Mouse (Mus musculus) forebrain, postnatal 0 days (tissue): Measurements from ENCODE around the gene Slc39a11. TPM values are rescaled to one million over a fixed set of nuclear protein-coding genes. Genes with fewer than 3 reads are reported as not detected.

Experiments
- ATAC-seq: fragments of 200-750 bp; cut with Nextera tagmentation; 2 replicates; pipeline ENCODE4 v1.8.0; 2017; ENCODE audit warnings: mild to moderate bottlenecking, moderate library complexity
- DNase-seq: peaks from one replicate; pipeline ENCODE4 v3.0.0-alpha.2; 2015
- H3K27ac ChIP-seq: fragments of 300-500 bp; sonication (generic); 2 replicates; pipeline ENCODE4 v1.5.1; 2014; ENCODE audit warnings: low read depth, mild to moderate bottlenecking, antibody characterized with exemption, low read length, moderate library complexity, mixed read lengths
- H3K27me3 ChIP-seq: fragments of 300-500 bp; sonication (generic); 2 replicates; pipeline ENCODE4 v1.6.1; 2014; ENCODE audit warnings: mild to moderate bottlenecking, low read length, mixed read lengths; ENCODE audit not compliant: insufficient read depth
- H3K36me3 ChIP-seq: fragments of 300-500 bp; sonication (generic); 2 replicates; pipeline ENCODE4 v1.6.1; 2014; ENCODE audit warnings: mild to moderate bottlenecking, moderate library complexity; ENCODE audit not compliant: insufficient read depth
- H3K4me1 ChIP-seq: fragments of 300-500 bp; sonication (generic); 2 replicates; pipeline ENCODE4 v1.6.1; 2014; ENCODE audit warnings: antibody characterized with exemption; ENCODE audit not compliant: insufficient read depth
- H3K4me2 ChIP-seq: fragments of 300-500 bp; sonication (generic); 2 replicates; pipeline ENCODE4 v1.6.1; 2014; ENCODE audit warnings: low read depth, mild to moderate bottlenecking, moderate library complexity
- H3K4me3 ChIP-seq: fragments of 300-500 bp; sonication (generic); 2 replicates; pipeline ENCODE4 v1.5.1; 2014; ENCODE audit warnings: low read depth, low read length, mixed read lengths
- H3K9ac ChIP-seq: fragments of 300-500 bp; sonication (generic); 2 replicates; pipeline ENCODE4 v1.6.1; 2014; ENCODE audit warnings: mild to moderate bottlenecking
- H3K9me3 ChIP-seq: fragments of 300-500 bp; sonication (generic); 2 replicates; pipeline ENCODE4 v1.6.1; 2016; ENCODE audit warnings: low read length
- CTCF ChIP-seq: sonication (generic); IDR thresholded peaks from 2 replicates; pipeline ENCODE4 v1.5.1; 2016; ENCODE audit warnings: antibody characterized with exemption, control low read depth, low read depth
- WGBS: fragments of 180-500 bp; shearing (Covaris S2); extraction: QIAGEN DNeasy Blood & Tissue Kit; methylation state at CpG from one replicate; pipeline ENCODE4 v1.1.7; 2014; 5-methylcytosine and 5-hydroxymethylcytosine counted together
- polyA plus RNA-seq: library from polyadenylated mRNA; unstranded; fragments of >200 nt; fragmentation: Nextera tagmentation; extraction: Ambion mirVana; gene quantifications from 2 replicates; pipeline ENCODE4 v1.2.1, GENCODE M21; 2015
- total RNA-seq: library from RNA; depleted of rRNA; stranded (reverse); fragments of >200 nt; gene quantifications from 2 replicates; pipeline ENCODE4 v1.2.3, GENCODE M21; 2014

Gene Slc39a11
- total and polyA plus RNA-seq, 2 experiments from 2014 or later: 39.1 to 48.2 TPM

DNA sequence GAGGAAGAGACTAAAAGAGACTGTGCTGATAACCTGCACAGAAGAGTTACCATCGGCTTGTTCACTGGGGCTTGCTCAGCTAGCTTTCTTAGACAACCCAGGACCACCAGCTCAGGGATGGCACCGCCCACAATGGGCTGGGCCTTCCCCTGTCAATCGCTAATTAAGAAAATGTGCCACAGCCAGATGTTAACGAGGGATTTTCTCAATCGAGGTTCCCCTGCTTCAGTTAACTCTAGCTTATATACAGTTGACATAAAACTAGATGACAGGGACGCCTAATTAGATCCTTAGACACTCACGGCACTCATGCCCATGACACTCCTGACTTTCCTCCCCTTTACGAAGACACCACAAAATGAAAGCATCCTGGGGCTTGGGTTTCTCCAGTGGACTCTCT is 268.3 kb downstream of the Slc39a11 start:
- Histone ChIP-seq H3K27me3 (no peaks in the 10 kb centered on the region), H3K4me1 (no peaks in the 10 kb centered on the region), H3K4me2 (no peak overlapping the region), H3K36me3 (no peaks in the 10 kb centered on the region), H3K27ac (no peak overlapping the region), H3K4me3 (no peak overlapping the region), H3K9ac (no peak overlapping the region), H3K9me3 (no peaks in the 10 kb centered on the region)
- 46% methylated on average over 8 of the region's 8 CpGs for WGBS
- no peak for DNase-seq
- TF ChIP-seq CTCF: no peak
- no peak for ATAC-seq

DNA sequence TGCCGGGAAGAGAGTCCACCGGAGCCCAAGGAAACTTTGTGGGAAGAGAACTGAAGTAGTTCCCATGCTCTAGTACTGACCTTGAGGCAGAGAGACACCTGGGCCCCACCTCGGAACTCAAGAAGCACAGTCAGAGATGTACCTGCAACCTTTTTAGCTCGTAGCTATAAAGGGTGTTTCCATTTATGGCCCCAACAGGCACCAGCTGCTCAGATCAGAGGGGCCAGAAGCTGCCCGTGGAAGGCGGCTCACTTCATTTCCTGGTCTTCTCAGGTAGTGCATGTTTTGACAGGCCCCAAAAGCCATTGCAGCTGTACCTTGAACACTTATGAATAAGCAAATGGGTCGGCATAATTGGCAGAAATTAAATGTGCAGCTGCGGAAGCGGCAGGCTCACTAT is 271.0 kb downstream of the Slc39a11 start:
- H3K9ac ChIP-seq: no peak overlapping the region
- WGBS: 66% methylated on average over 9 of the region's 9 CpGs

DNA sequence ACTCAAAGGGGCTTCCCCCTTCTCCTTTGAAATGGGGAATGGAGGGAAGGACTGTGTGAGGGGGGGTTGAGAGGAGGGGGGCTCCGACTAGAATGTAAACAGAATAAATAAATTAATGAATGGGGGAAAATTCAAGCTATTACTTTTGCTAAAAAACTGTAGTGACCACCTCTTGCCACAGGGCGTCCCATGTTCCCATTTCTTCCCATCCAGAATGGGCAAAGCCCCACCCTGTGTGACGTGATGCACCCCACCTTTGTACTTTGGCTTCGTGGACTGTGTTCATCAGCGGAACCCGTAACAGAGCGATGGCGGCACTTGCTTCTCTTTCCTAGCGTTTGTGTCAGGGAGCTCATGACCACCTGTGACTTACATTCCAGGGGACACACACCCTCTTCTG is 273.8 kb downstream of the Slc39a11 start:
- no peaks in the 10 kb centered on the region for H3K36me3 ChIP-seq
- no peak for DNase-seq
- peak; percentile 56 for TF ChIP-seq CTCF
- no peak overlapping the region for H3K9ac ChIP-seq
- no peak overlapping the region for H3K4me3 ChIP-seq
- 83% methylated on average over 9 of the region's 9 CpGs for WGBS
- no peak overlapping the region for H3K4me2 ChIP-seq
- H3K27ac ChIP-seq: no peak overlapping the region
- no peaks in the 10 kb centered on the region for H3K9me3 ChIP-seq
- no peaks in the 10 kb centered on the region for H3K27me3 ChIP-seq
- no peaks in the 10 kb centered on the region for H3K4me1 ChIP-seq
- ATAC-seq: no peak

More for the DNA sequence above, 271.0 kb downstream of the Slc39a11 start:
- H3K36me3 ChIP-seq: no peaks in the 10 kb centered on the region
- no peaks in the 10 kb centered on the region for H3K27me3 ChIP-seq
- no peaks in the 10 kb centered on the region for H3K4me1 ChIP-seq
- DNase-seq: no peak
- ATAC-seq: no peak
- no peak for TF ChIP-seq CTCF
- H3K27ac ChIP-seq: no peak overlapping the region
- H3K4me3 ChIP-seq: no peak overlapping the region
- H3K4me2 ChIP-seq: no peak overlapping the region
- no peaks in the 10 kb centered on the region for H3K9me3 ChIP-seq

DNA sequence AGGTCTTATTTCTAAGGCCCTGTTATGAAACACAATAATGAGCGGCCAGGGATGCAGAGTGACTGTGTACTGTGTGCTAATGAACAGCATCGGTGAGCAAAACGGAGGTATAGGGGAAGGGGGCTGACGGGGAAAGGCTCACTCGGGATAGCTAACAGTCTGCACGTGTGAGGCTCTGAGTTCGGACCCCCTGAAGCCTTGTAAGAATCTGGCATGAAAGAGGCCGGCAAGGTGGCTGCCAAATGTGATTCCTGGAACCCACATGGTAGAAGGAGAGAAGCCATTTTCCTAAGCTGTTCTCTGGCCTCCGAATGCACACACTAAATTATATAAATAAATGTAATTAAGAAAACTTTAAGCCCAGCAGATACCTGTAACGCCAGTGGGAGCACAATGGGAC is 276.0 kb downstream of the Slc39a11 start:
- H3K4me3 ChIP-seq: no peak overlapping the region
- no peak overlapping the region for H3K27ac ChIP-seq
- no peak for ATAC-seq
- no peaks in the 10 kb centered on the region for H3K4me1 ChIP-seq
- no peaks in the 10 kb centered on the region for H3K27me3 ChIP-seq
- WGBS: 60% methylated on average over 10 of the region's 10 CpGs
- H3K9ac ChIP-seq: no peak overlapping the region
- H3K4me2 ChIP-seq: no peak overlapping the region
- no peak for DNase-seq
- H3K9me3 ChIP-seq: no peaks in the 10 kb centered on the region
- TF ChIP-seq CTCF: no peak
- no peaks in the 10 kb centered on the region for H3K36me3 ChIP-seq

DNA sequence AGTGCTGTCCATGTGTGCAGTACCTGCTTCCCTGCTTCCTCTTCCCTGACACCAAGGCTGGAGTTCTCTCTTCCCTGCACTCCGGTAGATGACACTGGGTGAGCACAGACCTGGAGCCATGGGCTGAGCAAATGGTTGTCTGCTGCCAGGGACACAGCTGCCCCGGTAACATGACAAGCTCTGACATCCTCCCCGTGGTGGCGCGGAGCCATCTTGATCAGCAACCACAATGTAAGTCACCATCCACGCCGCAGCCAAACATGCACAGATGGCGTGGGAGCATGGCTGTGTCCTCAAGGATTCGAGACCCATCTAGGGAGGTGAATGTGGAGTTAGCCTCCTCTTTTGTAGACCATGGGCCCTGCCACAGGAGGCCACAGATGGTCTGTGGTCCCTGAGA is 276.5 kb downstream of the Slc39a11 start:
- no peak overlapping the region for H3K9ac ChIP-seq
- H3K4me1 ChIP-seq: no peaks in the 10 kb centered on the region
- no peaks in the 10 kb centered on the region for H3K36me3 ChIP-seq
- no peaks in the 10 kb centered on the region for H3K9me3 ChIP-seq
- no peak for TF ChIP-seq CTCF
- H3K27ac ChIP-seq: no peak overlapping the region
- ATAC-seq: no peak
- DNase-seq: no peak
- H3K4me2 ChIP-seq: no peak overlapping the region
- H3K27me3 ChIP-seq: no peaks in the 10 kb centered on the region
- 73% methylated on average over 9 of the region's 9 CpGs for WGBS
- no peak overlapping the region for H3K4me3 ChIP-seq

DNA sequence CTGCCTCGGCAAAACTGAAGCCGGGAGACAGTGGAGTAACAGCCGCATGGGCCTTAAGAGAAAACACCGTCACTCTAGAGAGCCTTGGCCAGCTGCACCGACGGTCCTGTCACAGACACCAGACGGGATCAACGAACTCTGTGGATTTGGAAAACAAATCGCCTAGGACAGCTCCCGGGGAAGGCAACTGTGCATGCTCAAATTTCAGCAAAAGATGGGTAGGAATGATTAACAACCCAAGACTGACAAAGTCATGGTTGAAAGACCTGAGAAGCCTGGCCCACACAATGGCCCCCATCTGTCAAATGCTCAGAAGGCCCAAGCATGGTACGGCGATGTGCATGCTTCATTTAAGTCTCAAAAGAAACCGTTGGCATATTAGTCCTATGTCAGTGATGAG is 281.8 kb downstream of the Slc39a11 start:
- H3K27ac ChIP-seq: no peak overlapping the region
- H3K9ac ChIP-seq: no peak overlapping the region
- H3K36me3 ChIP-seq: no peaks in the 10 kb centered on the region
- H3K4me1 ChIP-seq: no peaks in the 10 kb centered on the region
- no peaks in the 10 kb centered on the region for H3K27me3 ChIP-seq
- H3K4me3 ChIP-seq: no peak overlapping the region
- 58% methylated on average over 13 of the region's 13 CpGs for WGBS
- H3K4me2 ChIP-seq: no peak overlapping the region
- no peaks in the 10 kb centered on the region for H3K9me3 ChIP-seq
- DNase-seq (no peak), ATAC-seq (no peak)
- TF ChIP-seq CTCF: no peak

DNA sequence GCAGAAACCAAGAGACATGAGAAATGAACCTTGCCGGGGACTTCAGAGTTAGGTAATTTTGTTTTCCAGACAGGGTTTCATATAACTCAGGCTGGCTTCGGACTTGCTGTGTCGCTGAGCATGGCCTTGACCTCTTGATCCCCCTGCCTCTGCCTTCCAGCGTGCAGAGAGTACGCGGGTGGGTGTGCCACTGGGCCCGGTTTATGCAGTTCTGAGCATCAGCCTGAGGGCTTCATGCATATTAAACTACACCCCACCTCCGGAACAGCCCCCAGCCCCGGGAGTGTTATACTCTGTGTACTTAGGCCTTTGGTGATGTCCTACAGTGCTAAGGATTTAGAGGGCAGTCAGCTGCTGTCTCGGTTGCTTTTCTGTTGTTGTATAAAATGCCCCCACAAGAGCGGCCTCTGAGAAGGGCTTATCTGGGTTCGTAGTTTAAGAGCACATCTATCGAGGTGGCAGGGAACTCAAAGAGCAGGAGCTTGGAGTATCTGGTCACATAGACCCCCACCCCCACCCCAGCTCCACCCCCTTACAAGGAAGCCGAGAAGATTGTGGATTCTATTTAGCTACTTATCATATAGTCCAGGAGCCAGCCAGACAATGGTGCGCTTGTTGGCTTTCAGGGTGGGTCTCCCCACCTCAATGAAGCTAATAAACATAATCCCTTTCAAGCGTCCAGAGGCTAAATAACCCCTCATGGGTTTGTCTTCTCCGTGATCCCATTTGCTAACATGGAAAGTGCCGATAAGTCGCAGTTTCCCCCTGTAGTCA is 283.4 kb downstream of the Slc39a11 start:
- Histone ChIP-seq H3K9ac (no peak overlapping the region), H3K27me3 (no peaks in the 10 kb centered on the region), H3K27ac (no peak overlapping the region), H3K9me3 (no peaks in the 10 kb centered on the region), H3K36me3 (no peaks in the 10 kb centered on the region), H3K4me3 (no peak overlapping the region), H3K4me2 (no peak overlapping the region), H3K4me1 (no peaks in the 10 kb centered on the region)
- ATAC-seq (no peak), DNase-seq (no peak)
- 57% methylated on average over 19 of the region's 19 CpGs for WGBS
- no peak for TF ChIP-seq CTCF
